ENCODE assay signal across 15 mouse cellular contexts in the genomic region with DNA sequence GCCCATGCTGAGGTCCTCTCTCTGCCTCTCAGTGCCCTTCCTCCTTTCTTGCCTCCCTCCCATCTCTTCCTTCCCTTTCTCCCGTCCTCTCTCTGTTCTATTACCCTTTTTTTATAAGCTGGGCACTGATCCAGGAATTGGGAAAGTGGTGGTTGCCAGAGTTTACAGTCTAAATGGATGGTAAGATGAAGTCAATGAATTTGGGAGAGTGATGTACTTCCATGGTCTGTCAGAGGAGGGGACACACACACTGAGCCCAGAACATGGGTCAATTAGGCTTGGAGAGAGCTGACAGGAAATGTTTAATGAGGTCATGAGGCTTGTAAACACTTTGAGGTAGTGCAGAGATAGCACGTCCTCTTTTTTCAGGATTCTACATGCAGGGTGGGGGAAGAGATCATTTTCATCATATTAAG. TPM values are rescaled to one million over a fixed set of nuclear protein-coding genes. Genes with fewer than 3 reads are reported as not detected.
DNase-seq lines count a peak whose midpoint lies in the region; ATAC-seq and TF ChIP-seq lines count a peak whose summit lies in the region.
"Had no signal": no experiment of that assay in that cellular context is flagged by ENCODE, and none has a peak within 500 bp of the region (broad histone marks: within the 10 kb centered on the region; RNA-seq: fewer than 3 reads in every experiment).

No protein-coding gene starts in this region.

- no peaks in the 10 kb centered on the region for H3K27me3 ChIP-seq in kidney, adult 2 months (replicated peaks; ENCODE audit: control insufficient read depth, insufficient read depth, low read length)
- H3K27me3 ChIP-seq in kidney, embryonic 14.5 days (ENCODE audit: control insufficient read depth, insufficient read depth, low read length), result no peaks in the 10 kb centered on the region
- H3K27me3 ChIP-seq in stomach, postnatal 0 days (ENCODE audit: control insufficient read depth, insufficient read depth, low read length), result no peaks in the 10 kb centered on the region
- H3K27me3 ChIP-seq: midbrain, embryonic 13.5 days had no signal

- no peak for TF ChIP-seq EP300 in stomach, postnatal 0 days (optimal IDR thresholded peaks at IDR 0.05)

- no peak overlapping the region for H3K27ac ChIP-seq in kidney, adult 2 months (ENCODE audit: insufficient read depth, low read depth, low read length)
- no peak overlapping the region for H3K27ac ChIP-seq in kidney, embryonic 14.5 days (ENCODE audit: low read depth, low read length)
- no peak overlapping the region for H3K27ac ChIP-seq in stomach, postnatal 0 days (replicated peaks)
- H3K27ac ChIP-seq: liver, embryonic 14.5 days; midbrain, embryonic 13.5 days had no signal

- no peak for TF ChIP-seq CTCF in kidney, adult 2 months (conservative IDR thresholded peaks at IDR 0.05; ENCODE audit: insufficient read depth, insufficient read length, low read depth, low read length)
- TF ChIP-seq CTCF in stomach, postnatal 0 days (IDR thresholded peaks at IDR 0.05; ENCODE audit: low read depth), result peak; percentile 20

- H3K9me3 ChIP-seq in kidney, embryonic 14.5 days (ENCODE audit: control insufficient read depth, low read length), result no peaks in the 10 kb centered on the region
- H3K9me3 ChIP-seq in stomach, postnatal 0 days (ENCODE audit: control insufficient read depth, low read length), result no peaks in the 10 kb centered on the region
- H3K9me3 ChIP-seq: midbrain, embryonic 13.5 days had no signal

- no peak; the same call in 1 of the 2 replicates for ATAC-seq in kidney, embryonic 14.5 days (ENCODE audit: low FRiP score, low TSS enrichment)
- peak; percentile 88 for ATAC-seq in granulocyte monocyte progenitor cell, adult 5-6 weeks (replicated peaks; ENCODE audit: poor library complexity, severe bottlenecking)
- no peak for ATAC-seq in stomach, postnatal 0 days (ENCODE audit: low FRiP score, low TSS enrichment)
- ATAC-seq: midbrain, embryonic 13.5 days had no signal

- no peak overlapping the region for H3K4me2 ChIP-seq in kidney, embryonic 14.5 days (replicated peaks; ENCODE audit: low read depth, low read length)
- H3K4me2 ChIP-seq in stomach, postnatal 0 days (replicated peaks; ENCODE audit: low read depth), result no peak overlapping the region
- H3K4me2 ChIP-seq: midbrain, embryonic 13.5 days had no signal

- no peaks in the 10 kb centered on the region for H3K36me3 ChIP-seq in kidney, adult 2 months (ENCODE audit: control insufficient read depth, insufficient read depth, low read length)
- H3K36me3 ChIP-seq in kidney, embryonic 14.5 days (ENCODE audit: control insufficient read depth, insufficient read depth, low read length), result no peaks in the 10 kb centered on the region
- no peaks in the 10 kb centered on the region for H3K36me3 ChIP-seq in stomach, postnatal 0 days (ENCODE audit: control insufficient read depth, insufficient read depth, low read length)
- H3K36me3 ChIP-seq: midbrain, embryonic 13.5 days had no signal

- H3K4me1 ChIP-seq in kidney, adult 2 months (ENCODE audit: control insufficient read depth, insufficient read depth, low read length), result peaks cover 7% of the 10 kb centered on the region; the same call in 1 of the 2 replicates
- H3K4me1 ChIP-seq in kidney, embryonic 14.5 days (ENCODE audit: control insufficient read depth, insufficient read depth, low read length), result no peaks in the 10 kb centered on the region
- no peaks in the 10 kb centered on the region; the same call in 1 of the 2 replicates for H3K4me1 ChIP-seq in stomach, postnatal 0 days (replicated peaks; ENCODE audit: control insufficient read depth, insufficient read depth)
- H3K4me1 ChIP-seq: midbrain, embryonic 13.5 days had no signal

- WGBS in kidney, adult 2 months, result 26% methylated on average over 2 of the region's 2 CpGs
- 21% methylated on average over 2 of the region's 2 CpGs for WGBS in kidney, embryonic 14.5 days
- 10% methylated on average over 2 of the region's 2 CpGs for WGBS in stomach, postnatal 0 days

- no peak overlapping the region for H3K9ac ChIP-seq in kidney, embryonic 14.5 days (ENCODE audit: low read depth, low read length)
- no peak overlapping the region for H3K9ac ChIP-seq in stomach, postnatal 0 days (ENCODE audit: low read length)
- H3K9ac ChIP-seq: liver, embryonic 14.5 days; midbrain, embryonic 13.5 days had no signal

- no peak for TF ChIP-seq POLR2A in kidney, adult 2 months (IDR thresholded peaks at IDR 0.05; ENCODE audit: low read depth, low read length)

- peak; percentile 23 for DNase-seq in kidney, adult 2 months
- DNase-seq in retina, postnatal 1 day, result peak; percentile 44
- DNase-seq in retina, embryonic 14.5 days (ENCODE audit: low spot score), result no peak
- no peak for DNase-seq in stomach, postnatal 0 days (ENCODE audit: low spot score)
- DNase-seq in cerebellum, adult 9-10 months, result no peak
- DNase-seq in adrenal gland, postnatal 14 days, result no peak
- DNase-seq: adrenal gland, adult 8-10 months; cerebellum, postnatal 25 days; heart, postnatal 36 days; kidney, adult 18-20 months; thymus, postnatal 25 days had no signal

- H3K4me3 ChIP-seq in kidney, adult 2 months (ENCODE audit: insufficient read depth, low read depth, low read length), result no peak overlapping the region
- H3K4me3 ChIP-seq in kidney, embryonic 14.5 days (ENCODE audit: low read length), result no peak overlapping the region
- H3K4me3 ChIP-seq in stomach, postnatal 0 days (ENCODE audit: low read depth, low read length), result no peak overlapping the region
- H3K4me3 ChIP-seq: midbrain, embryonic 13.5 days had no signal

RNA-seq across cellular contexts. Expression of gene Gm9887, which starts 28.6 kb away (rescaled TPM):
- 0.94 and 1.4 TPM in 2 replicates for polyA plus RNA-seq in kidney, adult 2 months (2012; rRNA removed)
- 1.3 and 2.9 TPM in 2 replicates for polyA plus RNA-seq in kidney, embryonic 14.5 days (2014; fragmentation: Nextera tagmentation; extraction: Ambion mirVana)
- total RNA-seq in granulocyte monocyte progenitor cell, adult 5-6 weeks (2014; fragmentation: Nextera tagmentation), result not detected in 2 replicates
- total RNA-seq in granulocyte monocyte progenitor cell, adult 5-6 weeks (2017), result not detected in 2 replicates
- polyA plus RNA-seq in stomach, postnatal 0 days (2015; fragmentation: Nextera tagmentation; extraction: Ambion mirVana), result 2.4 and 4.1 TPM in 2 replicates
- total RNA-seq in adrenal gland, postnatal 14 days (2021), result 1.2 TPM in 1 of 2 replicates, not detected in the other
- total RNA-seq: heart, postnatal 36 days had no signal

RNA-seq across cellular contexts. Expression of gene Arf6, which starts 28.9 kb away (rescaled TPM):
- 90.7 and 95.6 TPM in 2 replicates for polyA plus RNA-seq in kidney, adult 2 months (2012; rRNA removed)
- 59.7 and 75.0 TPM in 2 replicates for polyA plus RNA-seq in kidney, embryonic 14.5 days (2014; fragmentation: Nextera tagmentation; extraction: Ambion mirVana)
- total RNA-seq in granulocyte monocyte progenitor cell, adult 5-6 weeks (2014; fragmentation: Nextera tagmentation), result 84.7 and 85.7 TPM in 2 replicates
- 148 and 154 TPM in 2 replicates for total RNA-seq in granulocyte monocyte progenitor cell, adult 5-6 weeks (2017)
- polyA plus RNA-seq in stomach, postnatal 0 days (2015; fragmentation: Nextera tagmentation; extraction: Ambion mirVana), result 97.8 and 116 TPM in 2 replicates
- 111 and 117 TPM in 2 replicates for total RNA-seq in adrenal gland, postnatal 14 days (2021)

RNA-seq across cellular contexts. Expression of gene Nemf, which starts 43.9 kb away (rescaled TPM):
- 3.4 and 4.7 TPM in 2 replicates for polyA plus RNA-seq in kidney, adult 2 months (2012; rRNA removed)
- 91.4 and 92.5 TPM in 2 replicates for polyA plus RNA-seq in kidney, embryonic 14.5 days (2014; fragmentation: Nextera tagmentation; extraction: Ambion mirVana)
- 51.7 and 51.9 TPM in 2 replicates for total RNA-seq in granulocyte monocyte progenitor cell, adult 5-6 weeks (2014; fragmentation: Nextera tagmentation)
- total RNA-seq in granulocyte monocyte progenitor cell, adult 5-6 weeks (2017), result 119 and 139 TPM in 2 replicates
- polyA plus RNA-seq in stomach, postnatal 0 days (2015; fragmentation: Nextera tagmentation; extraction: Ambion mirVana), result 46.5 and 50.0 TPM in 2 replicates
- total RNA-seq in adrenal gland, postnatal 14 days (2021), result 39.1 and 45.4 TPM in 2 replicates

Comparison
In these comparisons a context has a peak if more than half of its experiments do, and no peak if none do; other contexts are left out.
1. DNase-seq: peak in kidney, adult 2 months (single experiment) and retina, postnatal 1 day (single experiment); none in retina, embryonic 14.5 days (single experiment), stomach, postnatal 0 days (single experiment), cerebellum, adult 9-10 months (single experiment) and adrenal gland, postnatal 14 days (single experiment).